Mouse (Mus musculus): ENCODE data around the gene 1700011L22Rik.

Gene 1700011L22Rik

DNA sequence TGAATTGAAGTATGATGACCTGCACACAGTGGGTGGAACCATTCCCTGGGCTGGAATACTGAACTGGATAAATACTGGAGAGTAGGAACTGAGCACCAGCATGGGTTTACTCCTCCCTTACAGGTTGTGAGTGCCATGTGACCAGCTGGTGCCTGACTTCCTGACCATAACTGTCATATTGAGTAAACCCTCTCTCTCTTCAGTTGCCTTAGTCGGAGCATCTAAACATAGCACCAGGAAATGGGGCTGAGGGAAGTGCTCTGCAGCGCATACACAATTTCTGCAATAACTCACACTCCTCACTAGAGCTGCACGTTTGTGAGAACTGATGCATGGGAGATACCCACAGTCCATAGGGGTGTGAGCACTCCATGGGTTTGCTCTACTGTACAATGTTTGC lies 9.1 kb downstream of the 1700011L22Rik start:
- DNase-seq (ENCODE audit: low spot score in 2 of 2) = no peak

DNA sequence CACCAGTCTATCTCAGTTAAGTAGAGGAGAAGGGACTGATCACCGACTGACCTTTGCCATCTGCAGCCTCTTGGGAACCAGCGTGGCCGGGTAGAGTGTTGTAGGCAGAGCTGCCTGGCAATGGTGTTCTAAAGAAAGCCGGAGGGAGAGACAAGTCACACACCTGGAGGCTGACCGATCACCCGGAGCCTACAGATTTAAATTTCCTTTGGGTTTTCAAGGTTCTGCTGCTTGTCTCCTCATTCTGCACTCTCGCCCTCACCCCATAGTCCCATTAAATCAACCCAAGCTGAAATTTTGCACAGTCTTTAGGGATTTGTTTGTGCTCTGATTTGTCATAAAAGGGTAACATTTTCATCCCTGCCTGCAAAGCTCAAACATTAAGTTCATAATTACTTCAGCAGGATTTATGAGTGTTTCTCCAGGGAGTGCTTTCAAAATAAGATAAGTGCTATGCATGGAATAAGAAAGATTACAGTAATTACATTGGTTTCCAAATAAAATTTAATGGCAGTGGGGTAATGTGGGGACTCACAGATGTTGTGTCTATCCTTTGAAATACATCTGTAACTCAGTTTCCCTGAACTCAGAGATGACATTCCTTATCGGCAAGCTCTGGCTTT lies 19.0 kb downstream of the 1700011L22Rik start:
- DNase-seq (ENCODE audit: low spot score in 2 of 2) = no peak

DNA sequence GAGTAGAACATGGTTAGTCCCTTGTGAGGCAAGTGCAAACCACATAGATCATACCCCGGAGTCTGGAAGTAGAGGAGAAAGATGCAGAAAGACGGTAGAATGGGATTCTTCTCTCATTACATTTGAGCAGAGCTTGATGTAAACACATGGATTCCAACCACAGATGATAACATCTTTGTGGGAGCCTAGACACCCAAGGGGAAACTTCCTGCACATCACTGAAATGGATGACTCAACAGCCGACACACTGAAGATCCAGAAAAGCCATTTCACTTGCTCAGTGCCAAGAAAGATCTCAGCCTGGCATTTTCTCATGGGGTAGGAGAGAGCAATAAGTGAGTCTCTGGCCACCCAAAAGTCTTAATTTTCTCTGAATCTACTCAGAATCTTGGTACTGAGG lies 20.5 kb downstream of the 1700011L22Rik start:
- no peak for DNase-seq (ENCODE audit: low spot score in 2 of 2)

DNA sequence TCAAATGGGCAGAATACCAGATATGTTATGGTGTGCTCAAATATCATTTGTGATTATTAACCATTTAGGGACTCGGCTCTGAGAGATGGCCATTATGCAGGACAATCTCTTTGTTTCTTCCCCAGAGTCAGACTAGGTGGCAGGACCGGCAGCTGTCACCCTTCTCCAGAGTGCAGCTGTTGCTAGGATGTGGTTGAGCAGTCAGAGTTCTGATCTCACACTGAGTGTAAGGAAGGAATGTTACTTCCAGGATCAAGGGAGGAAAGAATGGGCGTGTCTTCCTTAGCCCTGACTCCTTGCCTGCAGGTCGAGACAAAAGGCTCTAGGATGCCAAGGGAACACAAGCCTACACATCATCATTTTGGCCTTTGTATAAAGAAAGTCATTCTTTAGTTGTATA lies 21.2 kb downstream of the 1700011L22Rik start:
- no peak for DNase-seq (ENCODE audit: low spot score in 2 of 2)

DNA sequence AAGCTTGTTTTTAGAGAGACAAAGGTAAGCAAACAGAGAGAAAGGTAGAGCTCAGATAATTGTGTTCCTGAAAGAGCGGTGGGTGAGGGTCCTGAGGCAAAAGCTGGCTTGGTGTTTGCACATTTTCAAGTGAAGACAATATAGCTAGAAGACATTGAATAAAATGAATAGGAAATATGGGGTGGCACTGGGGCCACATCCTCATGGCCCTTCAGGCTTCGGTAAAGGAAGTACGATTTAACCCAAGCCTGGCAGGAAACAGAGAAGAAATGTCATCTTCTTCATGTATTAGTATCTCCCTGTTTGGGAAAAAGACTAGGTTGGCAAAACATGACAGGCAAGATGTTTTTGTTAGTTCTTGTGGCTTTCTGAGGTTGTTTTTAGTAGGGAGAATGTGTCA lies 22.3 kb downstream of the 1700011L22Rik start:
- no peak for DNase-seq (ENCODE audit: low spot score in 2 of 2)

DNA sequence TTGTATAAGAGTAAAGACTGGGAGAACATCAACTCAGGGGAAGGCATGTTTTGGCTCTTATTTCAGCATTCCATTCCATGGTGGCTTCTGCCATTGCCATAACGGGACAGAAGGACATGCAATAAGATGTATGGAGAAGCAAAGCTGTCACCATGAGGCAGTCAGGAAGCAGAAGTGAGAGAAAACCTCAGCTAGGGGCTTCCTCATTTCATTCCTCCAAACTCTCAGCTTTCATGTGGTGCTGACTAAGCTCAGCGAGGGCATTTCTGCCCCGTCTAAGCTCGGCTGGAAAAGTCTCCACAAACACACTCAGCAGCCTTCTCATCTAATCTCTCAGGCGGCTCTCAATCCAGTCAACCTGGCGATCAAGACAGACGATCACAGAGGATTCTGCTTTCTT lies 22.8 kb downstream of the 1700011L22Rik start:
- no peak for DNase-seq (ENCODE audit: low spot score in 2 of 2)

DNA sequence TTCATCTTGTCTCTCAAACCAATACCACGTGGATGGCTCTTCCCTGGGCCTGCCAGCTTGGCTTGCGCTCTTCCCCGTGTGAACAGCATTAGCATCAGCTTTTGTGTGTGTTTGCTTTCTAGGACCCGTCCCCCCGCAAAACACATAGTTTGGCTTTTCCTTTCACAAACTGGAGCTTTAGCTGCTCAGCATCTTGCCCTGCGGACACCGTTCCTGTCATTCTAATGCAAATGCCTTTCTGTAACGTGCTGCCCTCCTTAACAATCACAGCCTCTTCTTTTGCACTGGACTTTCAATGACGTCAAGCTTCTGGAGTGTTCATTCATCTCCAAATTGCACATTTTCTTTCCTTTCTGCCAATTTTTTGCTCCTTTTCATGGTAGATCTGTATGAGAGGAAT lies 24.0 kb downstream of the 1700011L22Rik start:
- DNase-seq (ENCODE audit: low spot score in 2 of 2) = no peak

DNA sequence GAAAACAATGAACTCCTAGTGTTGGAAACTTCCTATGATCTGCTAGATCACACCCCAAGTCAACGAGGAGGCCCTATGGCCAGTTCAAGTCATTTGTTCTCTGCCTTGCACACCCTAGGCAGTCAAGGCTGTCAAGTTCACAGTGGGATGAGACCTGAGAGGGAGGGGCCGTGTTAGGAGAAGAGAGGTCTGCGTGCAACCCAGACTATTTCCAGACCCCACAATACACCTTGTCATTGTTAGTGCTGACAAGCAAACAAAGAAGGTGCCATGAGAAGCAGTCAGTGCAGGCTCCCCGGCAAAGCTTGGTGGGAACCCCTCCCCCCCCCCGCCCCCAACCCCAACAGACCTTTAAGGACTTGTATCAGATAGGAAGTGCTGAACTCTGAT lies 25.6 kb downstream of the 1700011L22Rik start:
- no peak for DNase-seq (ENCODE audit: low spot score in 2 of 2)

DNA sequence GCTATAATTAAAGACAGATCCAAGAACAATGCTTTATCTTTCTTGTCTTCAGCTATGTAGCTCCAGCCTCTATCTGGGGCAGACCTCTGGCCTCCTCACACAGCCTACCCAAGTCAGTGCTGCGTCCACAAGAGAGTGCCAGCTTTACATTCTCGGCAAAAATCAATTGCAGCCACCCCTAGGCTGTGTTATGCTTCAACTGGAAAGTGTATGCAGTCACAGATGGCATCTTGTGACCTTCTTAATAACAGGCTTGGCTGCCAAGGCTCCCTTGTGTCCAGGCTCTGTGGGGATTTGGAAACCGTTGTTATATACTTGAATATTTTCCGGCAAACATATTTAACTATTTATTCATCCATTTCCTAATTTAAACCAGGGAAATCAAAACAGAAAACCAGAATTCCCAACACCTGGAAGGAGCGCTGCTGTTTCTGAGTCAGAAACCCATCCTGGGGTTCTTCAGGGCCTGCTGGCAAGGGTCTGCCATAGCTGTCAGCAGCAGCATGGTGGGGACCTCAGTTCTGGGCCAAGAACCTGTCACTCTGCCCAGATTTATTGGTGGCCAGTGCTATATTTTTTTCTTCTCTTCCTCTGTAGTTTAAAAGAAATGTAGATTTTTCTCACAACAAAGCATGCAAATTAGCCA lies 26.1 kb downstream of the 1700011L22Rik start:
- no peak for DNase-seq (ENCODE audit: low spot score in 2 of 2)

DNA sequence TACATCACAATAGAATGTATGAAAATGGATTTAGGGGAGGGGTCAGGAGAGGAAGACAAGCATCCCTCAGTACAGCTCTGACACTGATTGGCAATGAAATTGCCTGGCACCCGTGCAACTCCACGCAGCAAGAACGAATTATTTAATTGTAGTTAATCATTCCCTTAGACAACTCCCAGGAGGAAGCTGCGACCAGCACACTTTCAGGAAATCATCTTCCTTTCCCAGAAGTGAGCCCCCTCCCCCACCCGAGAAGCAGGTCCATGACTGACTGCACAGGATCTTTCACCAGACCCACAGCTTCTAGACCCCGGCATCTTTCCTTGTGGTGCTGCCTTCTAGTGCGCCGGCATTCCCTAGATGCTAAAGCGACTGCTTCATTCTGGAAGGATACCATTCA lies 36.7 kb downstream of the 1700011L22Rik start:
- DNase-seq (ENCODE audit: low spot score in 2 of 2) = no peak

DNA sequence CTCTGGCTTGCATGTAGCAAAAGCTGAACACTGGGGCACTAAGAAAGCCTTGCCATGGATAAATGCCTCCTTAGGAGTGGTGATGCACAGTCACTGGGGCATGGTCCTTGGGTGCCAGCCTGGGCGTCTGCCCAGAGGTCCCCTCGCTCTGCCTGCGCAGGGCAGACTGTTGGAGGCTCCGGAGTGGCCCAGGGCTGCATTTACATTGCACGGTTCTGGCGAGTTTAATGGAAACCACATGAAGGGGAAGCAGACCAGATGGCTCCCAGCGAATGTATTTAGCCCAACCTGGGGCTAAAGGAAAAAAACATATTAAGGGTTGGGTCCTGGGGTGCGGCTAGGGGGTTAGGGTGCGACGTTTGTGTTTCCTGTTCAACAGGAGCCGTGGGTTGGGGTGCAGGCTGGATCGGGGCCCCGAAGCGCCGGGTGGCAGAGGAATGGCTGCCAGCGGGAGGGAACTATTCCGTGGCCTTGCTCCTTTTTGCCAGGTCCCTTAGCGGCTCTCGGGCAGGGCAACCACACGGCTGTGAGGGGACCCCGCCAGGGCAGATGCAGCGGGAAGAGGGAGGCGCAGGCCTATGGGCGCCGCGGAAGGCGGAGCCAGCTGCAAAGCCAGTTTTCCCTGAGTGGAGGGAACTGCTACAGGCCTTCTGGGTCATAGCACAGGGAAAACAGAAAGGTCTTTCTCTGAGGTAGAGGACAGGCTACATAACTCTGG lies 38.6 kb downstream of the 1700011L22Rik start:
- no peak for DNase-seq (ENCODE audit: low spot score in 2 of 2)

DNA sequence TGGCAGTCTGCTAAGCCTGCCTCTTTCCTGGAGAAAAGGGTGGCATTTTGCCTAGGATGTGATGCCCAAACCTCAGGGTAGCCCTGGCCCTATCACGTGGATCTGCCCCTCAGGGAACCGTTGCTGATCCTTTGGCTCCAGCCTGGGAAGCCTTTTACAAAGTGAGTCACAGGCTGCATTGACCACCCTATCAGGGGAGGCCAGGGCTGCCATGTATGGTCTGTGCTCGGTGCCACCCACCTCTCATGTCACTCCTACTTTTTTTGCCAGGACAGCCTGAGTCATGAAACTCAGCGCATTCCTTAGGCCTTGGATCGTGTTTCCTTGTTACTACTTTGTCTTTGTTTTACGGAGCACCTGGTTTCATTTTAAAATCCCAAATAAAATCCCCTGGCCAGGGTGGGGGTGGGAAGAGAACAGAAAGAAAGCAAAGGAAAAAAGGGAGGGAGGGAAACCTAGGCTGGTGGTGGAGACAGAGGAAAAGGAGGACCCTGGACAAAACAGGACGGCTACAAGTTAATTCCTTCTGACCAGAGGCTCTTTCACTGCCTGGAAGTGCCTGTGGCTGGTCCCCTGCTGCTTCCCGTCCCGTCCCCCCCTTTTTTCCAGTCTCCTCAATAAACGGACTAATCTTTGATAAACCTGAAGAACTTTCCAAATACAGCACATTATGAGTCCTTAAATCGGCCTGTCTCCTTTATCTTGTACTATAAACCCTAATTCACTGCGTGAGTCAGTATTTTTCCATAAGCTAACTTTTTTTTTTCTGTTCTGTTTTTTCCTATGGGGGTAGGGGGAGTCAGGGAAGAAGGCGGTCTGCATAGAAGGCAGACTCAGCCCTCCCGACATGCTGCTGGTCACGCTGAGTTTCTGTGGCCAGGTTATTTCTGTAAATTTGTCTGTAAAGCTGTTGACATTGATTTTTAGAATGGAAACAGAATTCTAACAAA lies 39.4 kb downstream of the 1700011L22Rik start:
- no peak for DNase-seq (ENCODE audit: low spot score in 2 of 2)

DNA sequence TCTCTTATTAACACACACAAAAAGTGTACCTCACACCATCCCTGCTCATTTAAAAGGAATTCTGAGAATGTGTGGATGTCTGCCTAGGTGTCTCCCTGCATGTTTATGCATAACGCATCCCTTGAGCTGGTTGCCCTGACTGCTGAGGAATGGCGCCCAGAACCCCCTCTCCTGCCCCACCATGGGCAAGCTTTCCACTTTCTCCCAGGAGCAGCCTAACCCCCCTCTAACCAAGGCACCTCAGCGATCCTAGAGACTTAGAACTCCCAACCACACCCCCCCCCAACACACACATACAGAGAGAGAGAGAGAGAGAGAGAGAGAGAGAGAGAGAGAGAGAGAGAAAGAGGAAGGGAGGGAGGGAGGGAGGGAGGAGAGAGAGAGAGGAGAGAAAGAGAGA lies 40.2 kb downstream of the 1700011L22Rik start:
- no peak for DNase-seq (ENCODE audit: low spot score in 2 of 2)

DNA sequence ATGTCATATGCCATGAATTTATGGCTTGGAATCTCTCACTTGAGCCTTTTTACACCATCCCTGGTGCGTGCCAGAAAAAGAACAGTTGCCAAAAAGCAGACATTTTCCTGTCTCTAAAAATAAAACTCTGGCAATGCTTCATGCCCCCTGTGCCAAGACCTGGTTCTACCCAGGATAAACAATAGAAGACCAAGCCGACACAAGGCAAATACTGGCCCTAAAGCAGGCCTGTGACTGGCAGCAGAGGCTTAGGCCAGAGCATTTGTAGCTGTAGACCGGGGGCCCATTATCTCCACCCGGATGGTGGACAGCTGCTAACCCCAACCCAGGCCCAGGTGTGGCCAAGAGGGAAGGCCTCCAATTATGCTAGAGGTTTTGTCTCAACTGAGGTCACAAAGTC lies 41.5 kb downstream of the 1700011L22Rik start:
- DNase-seq (ENCODE audit: low spot score in 2 of 2) = no peak

DNA sequence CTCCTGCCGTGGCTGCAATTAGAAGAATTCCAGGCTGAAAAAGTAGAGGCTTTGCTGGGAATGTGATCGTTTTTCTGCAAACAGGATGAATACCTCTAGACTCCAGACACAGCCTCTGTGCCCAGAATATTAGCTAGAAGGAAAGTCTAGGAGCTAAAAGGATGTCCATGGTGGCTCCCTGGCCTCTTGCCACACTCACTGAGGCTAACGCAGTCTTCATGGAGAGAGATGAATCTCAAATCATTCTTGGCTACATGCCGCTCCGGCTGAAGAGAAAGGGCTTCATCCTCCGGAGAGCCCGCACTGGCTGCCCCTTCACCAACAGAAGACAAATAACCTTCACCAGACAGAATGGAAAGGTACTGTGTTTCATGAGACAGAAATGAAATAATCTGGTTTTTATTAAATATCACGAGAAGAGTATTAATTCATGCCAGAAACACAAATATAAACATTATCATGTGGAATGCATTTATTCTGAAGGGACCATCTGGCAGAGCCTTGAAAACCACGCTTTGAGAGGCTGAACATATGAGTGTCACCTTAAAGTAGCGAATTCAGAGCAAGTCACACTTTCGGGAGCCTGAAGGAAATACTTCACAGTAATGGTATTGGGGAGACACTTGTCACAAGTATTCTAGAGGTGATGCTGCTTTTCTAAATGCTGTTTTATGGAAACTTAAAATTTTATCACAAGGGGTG lies 46.8 kb downstream of the 1700011L22Rik start:
- DNase-seq (ENCODE audit: low spot score in 2 of 2) = no peak

DNA sequence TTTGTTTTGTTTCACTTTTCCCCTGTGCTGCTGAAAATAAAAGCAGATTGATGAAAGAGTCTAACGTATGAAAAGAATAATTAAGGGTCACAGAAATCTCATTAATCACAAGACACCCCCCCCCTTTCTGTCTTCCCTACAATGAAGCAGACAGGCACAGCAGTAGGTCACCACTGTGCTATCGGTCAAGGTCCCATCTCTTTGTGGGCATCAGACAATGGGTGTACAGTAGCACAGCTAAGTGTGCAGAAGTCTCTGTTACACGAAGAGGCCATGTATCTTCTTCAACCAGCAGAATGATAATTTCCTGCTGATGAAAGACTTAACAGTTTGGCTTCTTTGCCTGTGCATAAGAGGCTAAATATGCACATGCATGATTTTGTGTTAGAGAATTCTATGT lies 49.7 kb downstream of the 1700011L22Rik start:
- DNase-seq (ENCODE audit: low spot score in 2 of 2) = no peak

DNA sequence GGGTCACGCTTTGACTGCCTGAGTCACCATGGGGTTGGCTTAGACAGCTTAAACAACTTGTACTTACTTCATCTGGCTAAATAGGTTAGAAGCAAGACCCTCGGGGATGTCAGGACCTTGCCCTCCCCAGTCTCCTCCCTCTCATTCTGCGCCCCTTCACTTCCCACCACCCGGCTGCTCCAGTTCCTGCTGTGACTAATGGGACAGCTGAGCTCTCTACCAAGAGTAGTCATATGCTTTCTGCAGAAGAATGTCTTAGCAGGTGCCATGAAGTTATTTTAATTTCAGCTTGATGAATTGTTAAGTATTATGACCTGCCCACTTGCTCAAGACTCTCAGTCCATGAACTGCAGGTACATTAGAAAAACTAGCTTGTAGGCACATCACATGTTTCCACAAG lies 51.9 kb downstream of the 1700011L22Rik start:
- no peak for DNase-seq (ENCODE audit: low spot score in 2 of 2)

DNA sequence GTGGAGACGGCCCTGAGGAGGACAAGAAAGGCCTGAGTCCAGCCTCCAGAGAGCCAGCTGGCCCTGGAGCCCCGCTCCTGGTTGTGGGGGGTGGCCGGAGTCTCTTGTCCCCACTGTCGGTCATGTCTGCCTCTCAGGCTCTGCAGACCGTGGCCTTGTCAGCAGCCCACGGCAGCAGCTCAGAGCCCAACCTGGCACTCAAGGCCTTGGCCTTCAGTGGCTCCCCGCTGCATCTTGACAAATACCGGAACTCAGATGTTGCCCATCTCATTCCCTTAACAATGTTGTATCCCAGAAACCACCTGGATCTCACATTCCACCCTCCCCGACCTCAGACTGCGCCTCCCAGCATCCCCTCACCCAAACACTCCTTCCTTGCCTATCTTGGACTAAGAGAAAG lies 58.3 kb downstream of the 1700011L22Rik start:
- no peak for DNase-seq (ENCODE audit: low spot score in 2 of 2)

DNA sequence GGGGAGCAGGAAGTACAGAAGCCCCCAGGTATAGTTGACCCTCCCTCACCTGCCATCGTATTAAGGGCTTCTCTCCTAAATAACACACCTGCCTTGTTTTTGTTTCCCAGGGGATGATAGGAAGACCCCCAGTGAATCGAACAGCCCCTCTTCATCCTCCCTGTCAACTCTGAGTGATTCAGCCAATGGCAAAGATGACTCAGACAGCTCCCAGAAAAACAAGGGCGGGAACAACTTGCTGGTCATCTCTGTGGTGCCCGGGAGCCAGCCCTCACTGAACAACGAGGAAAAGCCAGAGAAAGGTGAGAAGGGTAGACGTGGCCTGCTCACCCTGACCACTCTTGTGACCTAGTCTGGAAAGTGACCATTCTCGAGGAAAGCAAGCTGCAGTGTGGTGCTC lies 62.9 kb downstream of the 1700011L22Rik start:
- DNase-seq (ENCODE audit: low spot score in 2 of 2) = no peak

DNA sequence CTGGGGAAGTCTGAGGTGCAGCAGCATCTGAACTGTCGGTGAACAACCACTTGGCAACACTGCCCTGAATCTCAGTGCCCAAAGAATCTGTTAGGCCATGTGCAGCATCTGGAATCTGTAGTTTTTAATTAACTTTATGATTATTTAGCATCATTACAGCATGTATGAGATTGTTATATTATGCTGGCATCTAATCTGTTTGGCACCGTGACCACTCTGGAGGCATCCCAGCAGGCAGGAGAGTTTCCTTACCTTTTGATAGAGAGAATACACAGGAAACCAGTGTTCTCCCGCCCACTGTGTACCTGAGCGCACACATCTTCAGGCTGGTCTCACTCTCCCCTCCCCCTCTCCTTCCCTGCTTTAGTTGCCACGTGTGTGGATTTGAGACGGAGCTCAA lies 68.7 kb downstream of the 1700011L22Rik start:
- no peak for DNase-seq (ENCODE audit: low spot score in 2 of 2)

DNA sequence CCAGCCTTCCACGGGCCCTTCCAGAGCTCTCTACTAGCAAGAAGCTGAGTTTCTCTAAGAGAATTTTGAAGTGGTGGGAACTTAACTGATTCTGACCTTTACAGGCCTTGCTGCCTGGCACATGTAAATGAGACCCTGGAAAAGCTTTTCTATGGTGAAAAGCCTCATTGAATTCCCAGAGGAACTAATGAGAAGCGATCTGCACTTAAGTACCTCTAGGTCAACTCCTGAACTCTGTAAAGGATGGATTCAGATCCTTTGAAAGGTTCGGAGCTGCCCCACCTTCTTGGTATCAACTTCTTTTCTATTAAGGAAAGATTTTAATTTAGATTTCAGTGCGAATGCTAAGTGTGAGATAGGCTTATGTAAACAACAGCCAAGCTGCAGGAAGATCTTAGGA lies 72.4 kb downstream of the 1700011L22Rik start:
- DNase-seq (ENCODE audit: low spot score in 2 of 2) = no peak

DNA sequence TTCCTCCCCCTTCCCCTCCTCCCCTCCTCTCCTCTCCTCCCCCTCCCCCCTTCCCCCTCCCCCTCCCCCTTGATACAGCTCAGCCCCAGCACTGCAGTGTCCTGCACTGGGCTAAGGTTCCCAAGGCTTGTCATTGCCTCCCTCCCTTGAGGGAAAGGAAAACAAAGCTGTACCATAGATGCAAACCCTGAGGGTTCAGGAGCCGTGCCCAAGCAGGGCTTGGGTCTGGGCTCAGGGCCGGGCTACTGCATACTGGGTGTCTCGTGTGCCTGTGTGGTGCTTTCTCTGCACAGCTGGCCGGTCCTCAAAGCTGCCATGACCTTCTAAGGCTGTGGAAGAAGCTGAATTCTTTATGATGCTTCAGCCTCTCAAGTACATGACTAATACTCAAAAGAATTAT lies 74.8 kb downstream of the 1700011L22Rik start:
- no peak for DNase-seq (ENCODE audit: low spot score in 2 of 2)
